Mouse (Mus musculus): ENCODE data around the gene Olfr66.

GRCm38 (mm10) chr7:103865716-103866115 is 20.3 kb downstream of the Olfr66 start:
- TF ChIP-seq POLR2A (IDR thresholded peaks at IDR 0.05; ENCODE audit: borderline replicate concordance, low read depth, low read length): no peak
- TF ChIP-seq CTCF (IDR thresholded peaks at IDR 0.05; ENCODE audit: low read depth, low read length): no peak
